Mouse (Mus musculus): ENCODE measurements at regions not wholly inside any gene's neighbourhood (a gene's known extent, or its start where the extent isn't known, plus 50 kb on each side); places are given as distances from the start of the nearest gene placed in this dataset.
A peak's percentile ranks its signal among the peaks of the same experiment; 100 is the strongest.

- H3K4me3 ChIP-seq: no peak overlapping the region
- no peak overlapping the region for H3K27ac ChIP-seq
- H3K4me2 ChIP-seq (replicated peaks): no peak overlapping the region
- peaks cover 6% of the 10 kb centered on the region; the same call in 1 of the 2 replicates for H3K4me1 ChIP-seq
- ATAC-seq (ENCODE audit: low FRiP score, low read depth): no peak
- H3K36me3 ChIP-seq: no peaks in the 10 kb centered on the region
- H3K9ac ChIP-seq: no peak overlapping the region
- H3K27me3 ChIP-seq (replicated peaks): no peaks in the 10 kb centered on the region
- WGBS: 77% methylated on average over 6 of the region's 6 CpGs
- no peaks in the 10 kb centered on the region for H3K9me3 ChIP-seq
Measured at GRCm38 (mm10) chr7:135767493-135767892, 51.3 kb upstream of the Mki67 start.

DNA sequence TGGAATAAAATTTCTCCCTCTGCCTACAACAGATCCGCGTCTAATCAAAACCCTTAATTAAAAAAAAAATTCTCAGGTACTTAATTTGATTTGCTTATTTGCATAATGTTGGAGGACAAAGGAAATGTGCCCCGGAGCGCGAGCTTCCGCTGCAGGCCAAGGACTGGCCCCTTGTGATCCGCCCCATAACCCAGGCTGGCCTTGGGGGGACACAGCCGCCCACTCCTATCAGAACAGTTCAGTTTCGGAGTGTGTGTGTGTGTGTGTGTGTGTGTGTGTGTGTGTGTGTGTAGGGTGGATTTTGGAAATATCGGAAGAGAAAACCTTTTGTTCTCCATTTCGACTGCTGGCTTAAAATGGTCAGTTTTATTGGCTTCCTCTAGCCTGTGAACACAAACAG lies 51.9 kb upstream of the Mki67 start:
- H3K4me3 ChIP-seq: no peak overlapping the region
- no peak overlapping the region for H3K9ac ChIP-seq
- no peak overlapping the region for H3K27ac ChIP-seq
- ATAC-seq (ENCODE audit: low FRiP score, low read depth): no peak
- no peak overlapping the region for H3K4me2 ChIP-seq (replicated peaks)
- no peaks in the 10 kb centered on the region for H3K36me3 ChIP-seq
- H3K27me3 ChIP-seq (replicated peaks): no peaks in the 10 kb centered on the region
- H3K4me1 ChIP-seq: peaks cover 6% of the 10 kb centered on the region; the same call in 1 of the 2 replicates
- WGBS: 82% methylated on average over 11 of the region's 11 CpGs
- no peaks in the 10 kb centered on the region for H3K9me3 ChIP-seq

- H3K4me2 ChIP-seq (replicated peaks): no peak overlapping the region
- H3K27ac ChIP-seq: no peak overlapping the region
- H3K9ac ChIP-seq: no peak overlapping the region
- 7% methylated on average over 3 of the region's 3 CpGs for WGBS
- H3K36me3 ChIP-seq: no peaks in the 10 kb centered on the region
- H3K9me3 ChIP-seq: no peaks in the 10 kb centered on the region
- ATAC-seq (ENCODE audit: low FRiP score, low read depth): peak; percentile 61; the same call in 1 of the 2 replicates
- H3K4me3 ChIP-seq: no peak overlapping the region
- H3K4me1 ChIP-seq: peaks cover 6% of the 10 kb centered on the region; the same call in 1 of the 2 replicates
- H3K27me3 ChIP-seq (replicated peaks): no peaks in the 10 kb centered on the region
Measured at GRCm38 (mm10) chr7:135768592-135768991, 52.4 kb upstream of the Mki67 start.

GRCm38 (mm10) chr7:135769082-135769673 lies 53.0 kb upstream of the Mki67 start:
- H3K9me3 ChIP-seq: no peaks in the 10 kb centered on the region
- H3K27me3 ChIP-seq (replicated peaks): no peaks in the 10 kb centered on the region
- H3K4me1 ChIP-seq: peaks cover 6% of the 10 kb centered on the region; the same call in 1 of the 2 replicates
- no peak overlapping the region for H3K4me3 ChIP-seq
- ATAC-seq (ENCODE audit: low FRiP score, low read depth): no peak
- 55% methylated on average over 21 of the region's 21 CpGs for WGBS
- H3K9ac ChIP-seq: no peak overlapping the region
- H3K4me2 ChIP-seq (replicated peaks): no peak overlapping the region
- H3K36me3 ChIP-seq: no peaks in the 10 kb centered on the region
- no peak overlapping the region for H3K27ac ChIP-seq

DNA sequence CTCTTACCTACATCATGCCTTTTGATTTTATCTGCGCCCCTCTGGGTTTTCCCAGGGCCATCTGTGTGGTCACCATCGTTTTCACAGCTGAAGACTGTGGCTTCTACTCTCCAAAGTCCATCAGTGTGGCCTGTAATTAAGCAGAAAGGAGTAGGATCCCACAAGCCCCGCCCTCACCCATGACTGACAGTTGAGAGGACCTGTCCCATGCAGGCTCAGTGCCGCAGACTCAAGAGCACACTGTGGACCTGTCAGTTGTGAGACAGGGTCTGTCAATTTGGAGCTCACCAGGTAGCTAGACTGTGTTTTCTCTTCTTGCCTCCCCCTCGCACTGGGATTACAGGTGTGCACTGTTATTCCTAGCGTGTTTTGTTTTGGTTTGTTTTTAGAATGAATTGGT lies 53.9 kb upstream of the Mki67 start:
- no peak overlapping the region for H3K4me2 ChIP-seq (replicated peaks)
- H3K27ac ChIP-seq: no peak overlapping the region
- no peak overlapping the region for H3K4me3 ChIP-seq
- H3K36me3 ChIP-seq: no peaks in the 10 kb centered on the region
- WGBS: 71% methylated on average over 6 of the region's 6 CpGs
- H3K4me1 ChIP-seq: peaks cover 6% of the 10 kb centered on the region; the same call in 1 of the 2 replicates
- H3K9me3 ChIP-seq: no peaks in the 10 kb centered on the region
- no peak for ATAC-seq (ENCODE audit: low FRiP score, low read depth)
- no peak overlapping the region for H3K9ac ChIP-seq
- H3K27me3 ChIP-seq (replicated peaks): no peaks in the 10 kb centered on the region

- Histone ChIP-seq H3K36me3 (no peaks in the 10 kb centered on the region), H3K27me3 (replicated peaks) (no peaks in the 10 kb centered on the region), H3K4me1 (no peaks in the 10 kb centered on the region), H3K9me3 (no peaks in the 10 kb centered on the region), H3K9ac (no peak overlapping the region), H3K4me3 (no peak overlapping the region), H3K4me2 (replicated peaks) (no peak overlapping the region), H3K27ac (no peak overlapping the region)
- 88% methylated on average over 7 of the region's 7 CpGs for WGBS
- ATAC-seq (ENCODE audit: low FRiP score, low read depth): no peak
Measured at GRCm38 (mm10) chr7:135775832-135776433, 59.8 kb upstream of the Mki67 start.

DNA sequence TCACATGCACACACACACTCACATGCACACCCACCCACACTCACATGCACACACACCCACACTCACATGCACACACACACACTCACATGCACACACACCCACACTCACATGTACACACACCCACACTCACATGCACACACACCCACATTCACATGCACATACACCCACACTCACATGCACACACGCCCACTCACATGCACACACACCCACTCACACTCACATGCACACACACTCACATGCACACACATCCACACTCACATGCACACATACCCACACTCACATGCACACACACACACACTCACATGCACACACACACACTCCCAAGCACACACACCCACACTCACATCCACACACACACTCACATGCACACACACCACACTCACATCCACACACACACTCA lies 74.0 kb upstream of the Mki67 start:
- Histone ChIP-seq H3K4me3 (no peak overlapping the region), H3K27ac (no peak overlapping the region), H3K9me3 (no peaks in the 10 kb centered on the region), H3K27me3 (replicated peaks) (no peaks in the 10 kb centered on the region), H3K9ac (no peak overlapping the region), H3K4me2 (replicated peaks) (no peak overlapping the region), H3K4me1 (peaks cover 7% of the 10 kb centered on the region; the same call in 1 of the 2 replicates), H3K36me3 (no peaks in the 10 kb centered on the region)
- no peak for ATAC-seq (ENCODE audit: low FRiP score, low read depth)
- 81% methylated on average over 1 of the region's 1 CpGs for WGBS

DNA sequence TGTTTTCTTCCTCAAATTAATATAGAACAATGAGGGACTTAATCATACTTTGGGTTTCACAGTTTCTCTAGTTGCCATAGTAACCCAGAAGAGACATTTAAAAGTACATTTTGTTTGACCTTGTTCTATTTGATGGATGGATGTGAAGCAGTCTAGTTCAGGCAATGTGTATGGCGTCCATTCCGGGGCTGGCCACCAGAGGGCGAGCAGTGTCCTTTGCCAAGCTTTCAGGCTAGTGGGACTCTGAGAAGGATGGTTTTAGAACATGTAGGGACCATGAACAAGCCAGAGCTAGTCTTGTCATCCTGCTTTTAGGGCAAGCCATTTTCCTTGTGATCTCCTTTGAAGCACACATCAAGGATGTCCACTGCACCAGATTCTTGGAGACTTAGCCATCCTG lies 74.8 kb upstream of the Mki67 start:
- Histone ChIP-seq H3K4me2 (replicated peaks) (no peak overlapping the region), H3K9me3 (no peaks in the 10 kb centered on the region), H3K4me3 (no peak overlapping the region), H3K27ac (no peak overlapping the region), H3K9ac (no peak overlapping the region), H3K36me3 (no peaks in the 10 kb centered on the region), H3K4me1 (peaks cover 8% of the 10 kb centered on the region; the same call in 1 of the 2 replicates), H3K27me3 (replicated peaks) (no peaks in the 10 kb centered on the region)
- ATAC-seq (ENCODE audit: low FRiP score, low read depth): no peak
- WGBS: 2% methylated on average over 3 of the region's 3 CpGs

- no peak overlapping the region for H3K9ac ChIP-seq
- 73% methylated on average over 6 of the region's 6 CpGs for WGBS
- ATAC-seq (ENCODE audit: low FRiP score, low read depth): no peak
Measured at GRCm38 (mm10) chr7:135791953-135792690, 76.0 kb upstream of the Mki67 start.

GRCm38 (mm10) chr7:135792918-135793317 lies 76.8 kb upstream of the Mki67 start:
- WGBS: 39% methylated on average over 8 of the region's 8 CpGs
- Histone ChIP-seq H3K27ac (no peak overlapping the region), H3K4me3 (no peak overlapping the region), H3K36me3 (no peaks in the 10 kb centered on the region), H3K4me1 (peaks cover 8% of the 10 kb centered on the region; the same call in 1 of the 2 replicates), H3K4me2 (replicated peaks) (no peak overlapping the region), H3K9me3 (no peaks in the 10 kb centered on the region), H3K9ac (no peak overlapping the region), H3K27me3 (replicated peaks) (no peaks in the 10 kb centered on the region)
- no peak for ATAC-seq (ENCODE audit: low FRiP score, low read depth)

More at GRCm38 (mm10) chr7:135791953-135792690, 76.0 kb upstream of the Mki67 start:
- Histone ChIP-seq H3K36me3 (no peaks in the 10 kb centered on the region), H3K4me1 (peaks cover 8% of the 10 kb centered on the region; the same call in 1 of the 2 replicates), H3K27me3 (replicated peaks) (no peaks in the 10 kb centered on the region), H3K9me3 (no peaks in the 10 kb centered on the region), H3K27ac (no peak overlapping the region), H3K4me3 (no peak overlapping the region), H3K4me2 (replicated peaks) (no peak overlapping the region)

DNA sequence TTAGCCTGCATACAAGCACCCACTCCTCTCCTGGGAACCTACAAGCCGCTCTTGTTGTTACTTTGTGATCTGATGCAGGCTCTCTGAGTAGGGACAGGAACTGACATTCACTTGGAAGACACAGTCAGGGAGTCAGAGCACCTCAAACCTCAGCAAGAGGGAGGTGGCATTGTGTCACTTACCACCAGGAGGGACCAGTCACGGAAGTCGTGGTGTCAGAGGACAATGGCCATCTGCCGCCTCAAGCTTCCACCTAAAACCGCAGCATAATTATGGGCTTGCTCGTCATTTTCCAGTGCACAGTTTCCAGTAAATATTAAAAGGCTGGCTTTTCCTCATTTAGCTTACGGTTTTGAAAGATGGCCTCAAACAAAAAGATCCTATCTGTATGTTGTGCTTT lies 78.1 kb upstream of the Mki67 start:
- ATAC-seq (ENCODE audit: low FRiP score, low read depth): no peak
- no peak overlapping the region for H3K9ac ChIP-seq

GRCm38 (mm10) chr7:135794679-135795078 lies 78.5 kb upstream of the Mki67 start:
- no peak overlapping the region for H3K4me2 ChIP-seq (replicated peaks)
- H3K4me1 ChIP-seq: peaks cover 8% of the 10 kb centered on the region; the same call in 1 of the 2 replicates
- H3K27ac ChIP-seq: no peak overlapping the region

More for the DNA sequence above, 78.1 kb upstream of the Mki67 start:
- Histone ChIP-seq H3K27me3 (replicated peaks) (no peaks in the 10 kb centered on the region), H3K9me3 (no peaks in the 10 kb centered on the region), H3K4me3 (no peak overlapping the region), H3K4me2 (replicated peaks) (no peak overlapping the region), H3K36me3 (no peaks in the 10 kb centered on the region), H3K27ac (no peak overlapping the region), H3K4me1 (peaks cover 8% of the 10 kb centered on the region; the same call in 1 of the 2 replicates)
- 32% methylated on average over 7 of the region's 7 CpGs for WGBS

More at GRCm38 (mm10) chr7:135794679-135795078, 78.5 kb upstream of the Mki67 start:
- no peak for ATAC-seq (ENCODE audit: low FRiP score, low read depth)
- 46% methylated on average over 2 of the region's 2 CpGs for WGBS
- Histone ChIP-seq H3K4me3 (no peak overlapping the region), H3K9ac (no peak overlapping the region), H3K27me3 (replicated peaks) (no peaks in the 10 kb centered on the region), H3K9me3 (no peaks in the 10 kb centered on the region), H3K36me3 (no peaks in the 10 kb centered on the region)
